ENCODE assay signal across 9 mouse cellular contexts in the genomic region with DNA sequence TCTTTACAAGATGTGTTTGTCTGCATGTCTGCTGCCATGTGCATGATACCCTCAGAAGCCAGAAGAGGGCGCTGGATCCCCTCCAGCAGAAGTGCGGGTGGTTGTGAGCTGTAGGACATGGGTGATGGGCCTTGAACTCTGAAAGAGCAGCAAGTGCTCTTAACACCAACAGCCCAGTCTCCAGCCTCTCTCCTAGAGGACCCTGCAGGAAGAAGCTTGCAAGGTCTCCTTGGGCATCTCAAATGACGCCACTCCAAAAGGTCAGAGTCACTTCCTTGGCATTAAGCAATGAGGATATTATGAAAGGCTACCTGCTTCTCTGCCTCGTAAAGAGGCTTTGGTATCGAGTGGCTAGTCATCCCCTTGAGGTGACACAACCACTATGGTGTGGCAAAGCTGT. TPM values are rescaled to one million over a fixed set of nuclear protein-coding genes. Genes with fewer than 3 reads are reported as not detected.
DNase-seq lines count a peak whose midpoint lies in the region; ATAC-seq and TF ChIP-seq lines count a peak whose summit lies in the region.
"Had no signal": no experiment of that assay in that cellular context is flagged by ENCODE, and none has a peak within 500 bp of the region (broad histone marks: within the 10 kb centered on the region; RNA-seq: fewer than 3 reads in every experiment).

No protein-coding gene starts in this region.

- H3K27me3 ChIP-seq in kidney, adult 2 months (replicated peaks; ENCODE audit: control insufficient read depth, insufficient read depth, low read length): no peaks in the 10 kb centered on the region
- no peaks in the 10 kb centered on the region for H3K27me3 ChIP-seq in kidney, embryonic 14.5 days (ENCODE audit: control insufficient read depth, insufficient read depth, low read length)
- peaks cover 40% of the 10 kb centered on the region for H3K27me3 ChIP-seq in CH12.LX (replicated peaks)

- WGBS in kidney, adult 2 months: 62% methylated on average over 5 of the region's 5 CpGs
- 57% methylated on average over 5 of the region's 5 CpGs for WGBS in kidney, embryonic 14.5 days

- TF ChIP-seq EP300 in CH12.LX (IDR thresholded peaks at IDR 0.05; ENCODE audit: low read length): no peak

- H3K27ac ChIP-seq in kidney, adult 2 months (ENCODE audit: insufficient read depth, low read depth, low read length): no peak overlapping the region
- no peak overlapping the region for H3K27ac ChIP-seq in kidney, embryonic 14.5 days (ENCODE audit: low read depth, low read length)
- no peak overlapping the region for H3K27ac ChIP-seq in CH12.LX (ENCODE audit: insufficient read depth, low read depth)
- H3K27ac ChIP-seq: macrophage had no signal

- no peak for ATAC-seq in kidney, embryonic 14.5 days (ENCODE audit: low FRiP score, low TSS enrichment)
- peak; percentile 54 for ATAC-seq in inflammation-experienced regulatory T-cells, adult 6 months
- ATAC-seq in neutrophil, adult 5-6 weeks (ENCODE audit: extremely low read depth, insufficient number of reproducible peaks, low FRiP score, poor library complexity, severe bottlenecking): peak; percentile 75
- no peak for ATAC-seq in erythroblast, adult 5-6 weeks (replicated peaks; ENCODE audit: low FRiP score, poor library complexity, severe bottlenecking)

- no peaks in the 10 kb centered on the region for H3K9me3 ChIP-seq in kidney, embryonic 14.5 days (ENCODE audit: control insufficient read depth, low read length)
- H3K9me3 ChIP-seq in CH12.LX (replicated peaks; ENCODE audit: low read length): no peaks in the 10 kb centered on the region

- H3K36me3 ChIP-seq in kidney, adult 2 months (ENCODE audit: control insufficient read depth, insufficient read depth, low read length): no peaks in the 10 kb centered on the region
- H3K36me3 ChIP-seq in kidney, embryonic 14.5 days (ENCODE audit: control insufficient read depth, insufficient read depth, low read length): peaks cover 42% of the 10 kb centered on the region; the same call in 1 of the 2 replicates
- H3K36me3 ChIP-seq in CH12.LX (replicated peaks in 1 of 2; ENCODE audit: control insufficient read depth in 1 of 2, insufficient read depth in 1 of 2, low read length in 1 of 2): no peaks in the 10 kb centered on the region

- peak; percentile 56 for TF ChIP-seq CTCF in kidney, adult 2 months (conservative IDR thresholded peaks at IDR 0.05; ENCODE audit: insufficient read depth, insufficient read length, low read depth, low read length)
- TF ChIP-seq CTCF in CH12.LX (conservative IDR thresholded peaks at IDR 0.05 in 1 of 2, IDR thresholded peaks at IDR 0.05 in 1 of 2; ENCODE audit: low read depth in 2 of 2, low read length in 2 of 2): peak; percentile 72 to 93

- no peak for TF ChIP-seq POLR2A in kidney, adult 2 months (IDR thresholded peaks at IDR 0.05; ENCODE audit: low read depth, low read length)
- TF ChIP-seq POLR2A in CH12.LX (IDR thresholded peaks at IDR 0.05; ENCODE audit: low read depth, low read length): no peak

- H3K9ac ChIP-seq in kidney, embryonic 14.5 days (ENCODE audit: low read depth, low read length): no peak overlapping the region
- H3K9ac ChIP-seq in CH12.LX (ENCODE audit: insufficient read depth, low read depth): no peak overlapping the region

- H3K4me1 ChIP-seq in kidney, adult 2 months (ENCODE audit: control insufficient read depth, insufficient read depth, low read length): no peaks in the 10 kb centered on the region
- peaks cover 17% of the 10 kb centered on the region for H3K4me1 ChIP-seq in kidney, embryonic 14.5 days (ENCODE audit: control insufficient read depth, insufficient read depth, low read length)
- no peaks in the 10 kb centered on the region for H3K4me1 ChIP-seq in CH12.LX (ENCODE audit: control insufficient read depth in 1 of 2, insufficient read depth in 2 of 2)

- DNase-seq in kidney, adult 2 months: peak; percentile 23
- peak; percentile 70 for DNase-seq in CH12.LX (ENCODE audit: extremely low read depth)
- peak; percentile 46 for DNase-seq in adrenal gland, adult 2 months
- DNase-seq in layer of hippocampus, adult 11-12 months (ENCODE audit: low spot score): no peak

- in situ Hi-C loops in CH12.LX (cut with MboI; ENCODE audit: low pct_ligation_motif_present, low pct_unique_long_range_greater_than_20kb, low sequenced_read_pairs): no loop called here

- no peak overlapping the region for H3K4me2 ChIP-seq in kidney, embryonic 14.5 days (replicated peaks; ENCODE audit: low read depth, low read length)
- H3K4me2 ChIP-seq in CH12.LX (ENCODE audit: insufficient read depth, low read depth, poor library complexity, severe bottlenecking): no peak overlapping the region

- dilution Hi-C loops in CH12.LX (cut with MboI; ENCODE audit: extremely low pct_ligation_motif_present, extremely low pct_unique_long_range_greater_than_20kb, low sequenced_read_pairs): no loop called here

- peak; percentile 86 for TF ChIP-seq RAD21 in CH12.LX (IDR thresholded peaks at IDR 0.05; ENCODE audit: low read depth, low read length)

- no peaks in the 10 kb centered on the region for H3K79me2 ChIP-seq in CH12.LX (replicated peaks; ENCODE audit: control insufficient read depth, extremely low read depth, insufficient read depth, poor library complexity, severe bottlenecking)

- H3K4me3 ChIP-seq in kidney, adult 2 months (ENCODE audit: insufficient read depth, low read depth, low read length): no peak overlapping the region
- no peak overlapping the region for H3K4me3 ChIP-seq in kidney, embryonic 14.5 days (ENCODE audit: low read length)
- H3K4me3 ChIP-seq in CH12.LX (replicated peaks in 1 of 3; ENCODE audit: low read depth in 2 of 3, low read length in 2 of 3, poor library complexity in 1 of 3): no peak overlapping the region

TF ChIP-seq in CH12.LX, 34 proteins besides CTCF, POLR2A, EP300 and RAD21 (continues in another document):
- TF ChIP-seq UBTF (IDR thresholded peaks at IDR 0.05; ENCODE audit: low read depth, low read length) (no peak), TCF12 (IDR thresholded peaks at IDR 0.05; ENCODE audit: low read depth, low read length) (no peak), SIN3A (IDR thresholded peaks at IDR 0.05; ENCODE audit: low read length) (no peak), NELFE (IDR thresholded peaks at IDR 0.05; ENCODE audit: low read depth, low read length) (0 out of 2 replicates have a peak, but pooled peaks have one; percentile 16), MAX (IDR thresholded peaks at IDR 0.05; ENCODE audit: low read length) (peak; percentile 67), ZMIZ1 (IDR thresholded peaks at IDR 0.05; ENCODE audit: low read depth, low read length) (no peak), POLR2AphosphoS2 (IDR thresholded peaks at IDR 0.05; ENCODE audit: low read depth, low read length) (no peak), ZC3H11A (IDR thresholded peaks at IDR 0.05; ENCODE audit: low read depth, low read length) (peak; percentile 56), MAFK (IDR thresholded peaks at IDR 0.05; ENCODE audit: insufficient replicate concordance, low read length) (no peak), MEF2A (IDR thresholded peaks at IDR 0.05; ENCODE audit: borderline replicate concordance, low read depth, low read length) (no peak), SMC3 (IDR thresholded peaks at IDR 0.05; ENCODE audit: low read depth, low read length) (peak; percentile 92), E2F4 (IDR thresholded peaks at IDR 0.05; ENCODE audit: insufficient replicate concordance, low read depth, low read length) (no peak), CHD2 (IDR thresholded peaks at IDR 0.05; ENCODE audit: low read length) (no peak)

RNA-seq across cellular contexts. Expression of a gene that starts 23.6 kb away (rescaled TPM):
- 0.06 and 0.07 TPM in 2 replicates for polyA plus RNA-seq in kidney, adult 2 months (2012; rRNA removed)
- 0.41 and 0.42 TPM in 2 replicates for polyA plus RNA-seq in kidney, embryonic 14.5 days (2014; fragmentation: Nextera tagmentation; extraction: Ambion mirVana)
- total RNA-seq in CH12.LX (2012; rRNA removed): not detected in 2 replicates
- total RNA-seq in CH12.LX (2014; rRNA removed): not detected in 2 replicates
- not detected in 2 replicates for polyA plus RNA-seq in CH12.LX (2012; ENCODE audit: insufficient read length, low read depth)
- under 1 TPM; 0.46 to 0.93 TPM for total RNA-seq in adrenal gland, adult 2 months (2021)
- polyA plus RNA-seq in adrenal gland, adult 2 months (2012; rRNA removed): 0.12 TPM in 1 of 2 replicates, not detected in the other
- under 1 TPM in 2 of 3 experiments, not detected in 1; 0.28 to 0.29 TPM for polyA plus RNA-seq in inflammation-experienced regulatory T-cells, adult 6 months (2017; shearing (Covaris generic))
- 3.9 and 4.4 TPM in 2 replicates for total RNA-seq in neutrophil, adult 5-6 weeks (2017)
- total RNA-seq in erythroblast, adult 5-6 weeks (2015; ENCODE audit: low replicate concordance): 1.0 TPM in 1 of 2 replicates, not detected in the other
- total RNA-seq in erythroblast, adult 5-6 weeks (2017; ENCODE audit: low replicate concordance): not detected in 2 replicates

RNA-seq across cellular contexts. Expression of a gene that starts 28.6 kb away (rescaled TPM):
- polyA plus RNA-seq in kidney, adult 2 months (2012; rRNA removed): 11.2 and 12.3 TPM in 2 replicates
- polyA plus RNA-seq in kidney, embryonic 14.5 days (2014; fragmentation: Nextera tagmentation; extraction: Ambion mirVana): 12.2 and 18.1 TPM in 2 replicates
- total RNA-seq in CH12.LX (2012; rRNA removed): 19.5 and 25.5 TPM in 2 replicates
- total RNA-seq in CH12.LX (2014; rRNA removed): 9.8 and 10.7 TPM in 2 replicates
- 38.7 and 42.6 TPM in 2 replicates for polyA plus RNA-seq in CH12.LX (2012; ENCODE audit: insufficient read length, low read depth)
- 10 to 100 TPM; 18.7 to 26.2 TPM for total RNA-seq in adrenal gland, adult 2 months (2021)
- polyA plus RNA-seq in adrenal gland, adult 2 months (2012; rRNA removed): 21.4 and 22.4 TPM in 2 replicates
- polyA plus RNA-seq in inflammation-experienced regulatory T-cells, adult 6 months (2017; shearing (Covaris generic)): 10 to 100 TPM; 14.3 to 24.4 (median 22.5) TPM
- total RNA-seq in neutrophil, adult 5-6 weeks (2017): 20.4 and 26.2 TPM in 2 replicates
- 2.1 and 4.6 TPM in 2 replicates for total RNA-seq in erythroblast, adult 5-6 weeks (2015; ENCODE audit: low replicate concordance)
- total RNA-seq in erythroblast, adult 5-6 weeks (2017; ENCODE audit: low replicate concordance): 1.3 and 2.7 TPM in 2 replicates

RNA-seq across cellular contexts. Expression of a gene that starts 36.9 kb away (rescaled TPM):
- 78.7 and 83.3 TPM in 2 replicates for polyA plus RNA-seq in kidney, adult 2 months (2012; rRNA removed)
- polyA plus RNA-seq in kidney, embryonic 14.5 days (2014; fragmentation: Nextera tagmentation; extraction: Ambion mirVana): 58.7 and 102 TPM in 2 replicates
- 0.34 and 0.38 TPM in 2 replicates for total RNA-seq in CH12.LX (2012; rRNA removed)
- total RNA-seq in CH12.LX (2014; rRNA removed): 0.12 TPM in 1 of 2 replicates, not detected in the other
- polyA plus RNA-seq in CH12.LX (2012; ENCODE audit: insufficient read length, low read depth): 0.57 TPM in 1 of 2 replicates, not detected in the other
- total RNA-seq in adrenal gland, adult 2 months (2021): 100 to 1,000 TPM in 1 of 2 experiments, 10 to 100 TPM in 1; 89.7 to 198 TPM
- 79.4 and 126 TPM in 2 replicates for polyA plus RNA-seq in adrenal gland, adult 2 months (2012; rRNA removed)
- polyA plus RNA-seq in inflammation-experienced regulatory T-cells, adult 6 months (2017; shearing (Covaris generic)): 10 to 100 TPM in 2 of 3 experiments, 1 to 10 TPM in 1; 6.1 to 17.3 (median 16.4) TPM
- 51.2 and 61.9 TPM in 2 replicates for total RNA-seq in neutrophil, adult 5-6 weeks (2017)
- 4.8 and 12.9 TPM in 2 replicates for total RNA-seq in erythroblast, adult 5-6 weeks (2015; ENCODE audit: low replicate concordance)
- 8.3 and 11.3 TPM in 2 replicates for total RNA-seq in erythroblast, adult 5-6 weeks (2017; ENCODE audit: low replicate concordance)

Comparison
In these comparisons a context has a peak if more than half of its experiments do, and no peak if none do; other contexts are left out.
1. ATAC-seq: peak in inflammation-experienced regulatory T-cells, adult 6 months (single experiment) and neutrophil, adult 5-6 weeks (single experiment); none in kidney, embryonic 14.5 days (single experiment) and erythroblast, adult 5-6 weeks (single experiment).